Mouse (Mus musculus) liver, adult 2 months (tissue): ENCODE measurements around the gene Hist1h3g. TPM values are rescaled to one million over a fixed set of nuclear protein-coding genes. Genes with fewer than 3 reads are reported as not detected.
A peak's percentile ranks its signal among the peaks of the same experiment; 100 is the strongest.
"Not testable (repeated sequence)": the region's sequence is repeated elsewhere in the genome, so short reads cannot be mapped to it uniquely, and the experiment has no call there.

Experiments
- DNase-seq: peaks from one replicate; pipeline ENCODE4 v3.0.0-alpha.2; 2011; ENCODE audit warnings: low read depth, low spot score; ENCODE audit errors: extremely low read depth
- H3K27ac ChIP-seq: fragments of 200-500 bp; replicated peaks from 2 replicates; pipeline ENCODE4 v1.5.1; 2012; ENCODE audit warnings: low read depth, mild to moderate bottlenecking, control low read depth, inconsistent platforms, low read length; ENCODE audit not compliant: insufficient read depth
- H3K27me3 ChIP-seq: fragments of 200-500 bp; 2 replicates; pipeline ENCODE4 v1.6.1; 2012; ENCODE audit warnings: mild to moderate bottlenecking, moderate library complexity, low read length, inconsistent platforms; ENCODE audit not compliant: control insufficient read depth, insufficient read depth
- H3K36me3 ChIP-seq: fragments of 200-500 bp; 2 replicates; pipeline ENCODE4 v1.6.1; 2012; ENCODE audit warnings: low read length, inconsistent platforms; ENCODE audit not compliant: control insufficient read depth, insufficient read depth
- H3K4me1 ChIP-seq: fragments of 200-500 bp; 2 replicates; pipeline ENCODE4 v1.6.1; 2011; ENCODE audit warnings: low read length; ENCODE audit not compliant: control insufficient read depth, insufficient read depth
- H3K4me3 ChIP-seq: fragments of 200-500 bp; 2 replicates; pipeline ENCODE4 v1.5.1; 2011; ENCODE audit warnings: low read depth, mild to moderate bottlenecking, control low read depth, low read length, moderate library complexity; ENCODE audit not compliant: insufficient read depth
- H3K79me2 ChIP-seq: fragments of 200-500 bp; 2 replicates; pipeline ENCODE4 v1.6.1; 2012; ENCODE audit warnings: inconsistent platforms, mild to moderate bottlenecking, low read length, moderate library complexity; ENCODE audit not compliant: control insufficient read depth, insufficient read depth
- H3K9ac ChIP-seq: fragments of 200-500 bp; 2 replicates; pipeline ENCODE4 v1.6.1; 2012; ENCODE audit warnings: low read depth, mild to moderate bottlenecking, control low read depth, inconsistent platforms, low read length
- CTCF ChIP-seq: fragments of 200-500 bp; IDR thresholded peaks from 2 replicates; pipeline ENCODE4 v1.5.1; 2011; ENCODE audit warnings: low read depth, low read length, control low read depth
- POLR2A ChIP-seq: fragments of 200-500 bp; IDR thresholded peaks from 2 replicates; pipeline ENCODE4 v1.6.1; 2011; ENCODE audit warnings: low read length, control low read depth; ENCODE audit not compliant: insufficient read depth; ENCODE audit errors: extremely low read depth
- WGBS: fragments of 180-500 bp; shearing (Covaris S2); methylation state at CpG from one replicate; pipeline ENCODE4 v1.1.7; 2018; 5-methylcytosine and 5-hydroxymethylcytosine counted together
- polyA plus RNA-seq: library from polyadenylated mRNA; depleted of rRNA; stranded (reverse); fragments of >200 nt; gene quantifications from 2 replicates; pipeline ENCODE4 v1.2.3, GENCODE M21; 2012
- total RNA-seq: library from RNA; depleted of rRNA; stranded (reverse); fragments of >200 nt; gene quantifications from 2 replicates; pipeline ENCODE4 v1.2.3, GENCODE M21; 2014

Gene Hist1h3g
- total and polyA plus RNA-seq, 2 experiments: 0.26 to 5.6 TPM

DNA sequence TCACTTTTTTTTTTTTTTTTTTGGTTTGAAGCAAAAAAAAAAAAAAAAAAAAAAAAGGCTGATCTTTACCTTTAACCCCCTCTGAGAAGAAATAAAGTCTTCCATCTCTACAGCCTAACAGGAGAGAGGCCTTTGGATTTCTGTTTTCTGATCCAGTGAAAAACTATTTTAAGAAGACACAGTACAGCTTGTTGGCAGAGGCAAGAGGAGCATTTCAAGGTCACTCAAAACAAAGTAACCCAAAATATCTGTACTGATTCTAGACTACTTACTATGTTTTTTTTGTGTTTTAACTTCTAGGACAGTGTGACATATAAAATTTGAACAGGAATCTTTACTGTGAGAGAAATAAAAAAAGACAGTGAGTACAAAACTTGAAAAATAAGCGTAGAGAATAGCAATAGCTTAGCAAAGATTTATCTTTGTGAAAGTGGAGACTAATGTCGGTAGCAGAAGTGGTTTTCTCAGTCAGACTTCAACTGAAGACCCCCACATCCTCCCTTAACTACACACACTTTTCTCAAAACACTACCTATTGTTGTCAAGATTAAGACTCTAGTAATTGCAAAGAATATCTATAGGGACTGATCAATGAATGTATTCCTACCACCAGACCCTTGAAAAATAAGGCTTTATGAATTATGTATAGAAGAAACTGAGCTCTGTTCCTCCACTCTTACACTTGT, 5.6 kb upstream of the Hist1h3g start:
- Histone ChIP-seq H3K9ac (no peak overlapping the region), H3K4me1 (peaks cover 11% of the 10 kb centered on the region), H3K36me3 (no peaks in the 10 kb centered on the region), H3K27me3 (no peaks in the 10 kb centered on the region), H3K4me3 (peak overlapping the region; percentile 29; the same call in 1 of the 2 replicates), H3K79me2 (no peaks in the 10 kb centered on the region), H3K27ac (no peak overlapping the region)
- TF ChIP-seq POLR2A (no peak), CTCF (no peak)
- no peak for DNase-seq
- 33% methylated on average over 2 of the region's 2 CpGs for WGBS

DNA sequence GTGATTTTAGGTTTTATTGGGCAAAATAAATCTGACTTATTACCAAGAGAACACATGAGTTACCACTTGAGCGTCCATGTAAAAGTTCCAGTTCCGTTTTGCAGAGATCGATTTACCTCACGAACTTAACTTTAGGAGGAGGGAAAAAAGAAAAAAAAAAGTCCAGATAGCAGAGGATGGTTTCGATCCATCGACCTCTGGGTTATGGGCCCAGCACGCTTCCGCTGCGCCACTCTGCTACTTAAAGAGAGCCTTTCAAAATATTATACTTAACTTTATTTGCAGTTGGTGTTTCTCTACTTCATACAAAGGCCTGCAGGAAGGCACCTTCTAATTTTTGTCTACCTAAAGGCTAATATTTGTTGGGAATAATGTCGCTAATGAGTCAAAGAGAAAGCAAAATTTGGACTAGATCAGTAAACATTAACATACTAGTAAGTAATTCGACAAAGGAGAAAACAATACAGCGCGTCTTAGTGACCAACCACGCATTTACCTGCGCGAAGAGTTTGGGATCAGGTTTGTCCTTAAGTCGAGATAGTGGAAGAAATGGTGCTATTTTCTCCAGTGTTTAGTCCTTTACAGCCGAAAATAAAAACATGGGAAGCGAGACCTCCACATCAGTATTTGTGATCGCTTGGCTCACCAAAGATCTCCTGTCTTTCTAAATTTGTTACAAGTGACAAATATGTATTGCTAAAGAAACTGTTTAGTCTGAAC, 4.9 kb upstream of the Hist1h3g start:
- no peaks in the 10 kb centered on the region for H3K79me2 ChIP-seq
- TF ChIP-seq POLR2A: no peak
- TF ChIP-seq CTCF: no peak
- peaks cover 11% of the 10 kb centered on the region for H3K4me1 ChIP-seq
- peak overlapping the region; percentile 47 for H3K9ac ChIP-seq
- H3K27ac ChIP-seq: peak overlapping the region; percentile 52
- DNase-seq: peak; percentile 73
- under 1% methylated on average over 20 of the region's 20 CpGs for WGBS
- peak overlapping the region; percentile 56 for H3K4me3 ChIP-seq
- H3K36me3 ChIP-seq: no peaks in the 10 kb centered on the region
- H3K27me3 ChIP-seq: no peaks in the 10 kb centered on the region

DNA sequence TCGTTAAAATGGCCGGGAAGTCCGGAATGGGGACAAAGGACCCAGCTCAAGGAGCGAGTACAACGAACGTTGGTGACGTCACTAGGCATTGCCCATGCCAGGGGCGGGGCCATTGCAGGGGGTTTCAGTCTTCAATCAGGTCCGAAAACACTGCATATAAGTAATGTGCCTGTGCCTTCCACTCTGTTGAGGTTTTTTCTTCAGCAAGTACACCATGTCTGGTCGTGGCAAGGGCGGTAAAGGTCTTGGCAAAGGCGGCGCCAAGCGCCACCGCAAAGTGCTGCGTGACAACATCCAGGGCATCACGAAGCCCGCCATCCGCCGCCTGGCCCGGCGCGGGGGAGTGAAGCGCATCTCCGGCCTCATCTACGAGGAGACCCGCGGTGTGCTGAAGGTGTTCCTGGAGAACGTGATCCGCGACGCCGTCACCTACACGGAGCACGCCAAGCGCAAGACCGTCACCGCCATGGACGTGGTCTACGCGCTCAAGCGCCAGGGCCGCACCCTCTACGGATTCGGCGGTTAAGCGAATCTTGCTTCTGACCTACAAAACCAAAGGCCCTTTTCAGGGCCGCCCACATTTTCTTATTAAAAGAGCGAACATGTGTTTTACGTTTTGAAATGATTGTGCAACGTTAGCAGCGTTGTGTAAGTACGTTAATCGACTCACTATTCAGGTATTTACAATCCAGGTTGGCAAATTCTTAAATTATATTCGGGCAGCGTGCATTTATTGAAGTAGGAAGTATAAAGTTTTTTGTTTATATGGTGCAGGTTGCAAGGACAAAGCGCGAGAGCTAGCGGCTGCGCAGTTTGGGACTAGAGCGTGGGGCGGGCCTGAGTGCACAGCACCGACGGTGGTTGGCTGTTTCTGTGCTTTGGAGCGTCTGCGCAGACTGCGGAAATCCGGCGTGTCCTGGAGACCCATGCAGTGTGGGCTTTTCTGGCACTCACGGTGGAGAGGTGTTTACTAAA, 4.0 kb upstream of the Hist1h3g start, which contains the start of gene Hist1h4h:
Gene Hist1h4h, plus strand, starts transcription at position 150 of the 975 bp plus-strand sequence.
- peak; percentile 99 for TF ChIP-seq POLR2A
- TF ChIP-seq CTCF: no peak
- Histone ChIP-seq H3K27me3 (no peaks in the 10 kb centered on the region), H3K27ac (peak within 1 kb of the TSS; percentile 52), H3K4me3 (peak within 1 kb of the TSS; percentile 56), H3K36me3 (no peaks in the 10 kb centered on the region), H3K4me1 (peaks cover 11% of the 10 kb centered on the region), H3K79me2 (no peaks in the 10 kb centered on the region), H3K9ac (peak within 1 kb of the TSS; percentile 47)
- peak; percentile 93 for DNase-seq
- WGBS: under 1% methylated on average over 61 of the region's 70 CpGs

DNA sequence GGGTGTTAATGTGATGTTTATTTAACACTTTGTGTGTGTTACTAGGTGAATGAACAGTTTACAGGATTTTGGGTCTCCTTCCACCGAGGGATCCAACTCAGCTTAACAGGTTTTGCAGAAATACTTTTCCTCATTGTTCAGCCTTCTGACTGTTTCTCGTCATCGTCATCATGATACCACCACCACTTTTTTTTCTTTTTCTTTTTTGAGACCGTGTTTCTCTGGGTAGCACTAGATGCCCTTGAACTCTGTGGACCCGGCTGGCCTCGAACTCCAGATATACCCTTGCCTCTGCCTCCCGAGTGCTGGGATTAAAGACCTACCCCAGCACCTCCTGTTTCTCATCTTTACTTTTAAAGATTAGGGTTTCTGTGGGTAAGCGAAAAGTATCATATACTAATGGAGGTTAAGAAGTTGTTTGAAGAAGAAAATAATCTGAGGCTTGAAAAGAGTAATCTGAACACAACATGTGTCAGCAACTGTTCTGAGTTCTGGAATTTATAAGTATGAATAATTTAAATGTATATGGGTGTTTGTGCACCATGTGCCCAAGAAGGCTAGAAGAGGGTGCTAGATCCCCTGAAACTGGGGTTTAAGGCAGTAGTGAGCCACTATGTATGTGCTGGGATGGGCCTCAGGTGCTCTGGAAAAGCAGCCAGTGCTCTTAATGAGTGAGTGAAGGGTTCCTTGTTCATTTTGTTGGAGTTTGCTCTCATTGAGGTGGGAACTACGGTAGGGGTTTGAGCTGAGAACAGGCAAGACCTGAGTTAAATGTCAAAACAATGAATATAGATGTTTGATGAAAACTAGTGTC, 2.8 kb upstream of the Hist1h3g start:
- no peak for TF ChIP-seq POLR2A
- no peak for TF ChIP-seq CTCF
- H3K4me3 ChIP-seq: peak overlapping the region; percentile 56
- H3K9ac ChIP-seq: peak overlapping the region; percentile 31; the same call in 1 of the 2 replicates
- WGBS: 17% methylated on average over 9 of the region's 9 CpGs
- DNase-seq: peak; percentile 21
- peak overlapping the region; percentile 27; the same call in 1 of the 2 replicates for H3K27ac ChIP-seq
- H3K79me2 ChIP-seq: no peaks in the 10 kb centered on the region
- peaks cover 11% of the 10 kb centered on the region for H3K4me1 ChIP-seq
- H3K36me3 ChIP-seq: no peaks in the 10 kb centered on the region
- H3K27me3 ChIP-seq: no peaks in the 10 kb centered on the region

DNA sequence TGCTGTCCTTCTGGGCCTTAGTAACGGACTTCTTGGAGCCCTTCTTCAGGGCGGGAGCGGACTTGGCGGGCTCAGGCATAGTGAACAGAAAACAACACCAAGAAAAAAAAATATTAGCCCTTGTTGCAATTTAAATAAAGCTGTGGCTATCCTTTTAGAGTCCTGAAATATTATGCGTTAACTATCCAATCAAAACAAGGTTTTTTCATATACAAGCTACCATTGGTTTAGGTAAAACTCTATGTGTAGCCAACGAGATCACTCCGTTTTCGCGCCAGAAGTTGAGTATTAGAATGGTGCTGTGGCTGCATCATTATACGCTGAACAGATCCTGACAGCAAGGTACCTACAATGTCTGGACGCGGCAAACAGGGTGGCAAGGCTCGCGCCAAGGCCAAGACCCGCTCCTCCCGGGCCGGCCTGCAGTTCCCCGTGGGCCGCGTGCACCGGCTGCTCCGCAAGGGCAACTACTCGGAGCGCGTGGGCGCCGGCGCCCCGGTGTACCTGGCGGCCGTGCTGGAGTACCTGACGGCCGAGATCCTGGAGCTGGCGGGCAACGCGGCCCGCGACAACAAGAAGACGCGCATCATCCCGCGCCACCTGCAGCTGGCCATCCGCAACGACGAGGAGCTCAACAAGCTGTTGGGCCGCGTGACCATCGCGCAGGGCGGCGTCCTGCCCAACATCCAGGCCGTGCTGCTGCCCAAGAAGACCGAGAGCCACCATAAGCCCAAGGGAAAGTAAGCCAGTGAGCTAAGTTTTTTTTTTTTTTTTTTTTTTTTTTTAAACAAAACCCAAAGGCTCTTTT, 1.5 kb upstream of the Hist1h3g start, which contains the start of gene Hist1h2af:
Gene Hist1h2af, plus strand, starts transcription at position 347 of the 808 bp plus-strand sequence.
- H3K79me2 ChIP-seq: not testable (repeated sequence)
- under 1% methylated on average over 31 of the region's 53 CpGs for WGBS

More for the DNA sequence above, 1.5 kb upstream of the Hist1h3g start, which contains the start of gene Hist1h2af:
- H3K27me3 ChIP-seq, H3K36me3 ChIP-seq: not testable (repeated sequence)
- Histone ChIP-seq H3K4me3 (peak within 1 kb of the TSS; percentile 52), H3K4me1 (peaks cover 11% of the 10 kb centered on the region), H3K9ac (peak within 1 kb of the TSS; percentile 31; the same call in 1 of the 2 replicates), H3K27ac (peak within 1 kb of the TSS; percentile 61)
- peak; percentile 83 for DNase-seq
